Mouse (Mus musculus) neural tube, embryonic 12.5 days (tissue): ENCODE measurements at regions not wholly inside any gene's neighbourhood (a gene's known extent, or its start where the extent isn't known, plus 50 kb on each side); places are given as distances from the start of the nearest gene placed in this dataset.

Experiments used
- ATAC-seq: fragments of 200-750 bp; cut with Nextera tagmentation; 2 replicates; pipeline ENCODE4 v1.8.0; 2017; ENCODE audit warnings: low read depth, mild to moderate bottlenecking, moderate TSS enrichment, moderate library complexity; ENCODE audit not compliant: low FRiP score
- H3K27ac ChIP-seq: fragments of 300-500 bp; sonication (generic); 2 replicates; pipeline ENCODE4 v1.5.1; 2016
- H3K27me3 ChIP-seq: fragments of 300-500 bp; sonication (generic); replicated peaks from 2 replicates; pipeline ENCODE4 v1.6.1; 2016; ENCODE audit warnings: mild to moderate bottlenecking
- H3K36me3 ChIP-seq: fragments of 300-500 bp; sonication (generic); 2 replicates; pipeline ENCODE4 v1.6.1; 2016; ENCODE audit warnings: mild to moderate bottlenecking
- H3K4me1 ChIP-seq: fragments of 300-500 bp; sonication (generic); 2 replicates; pipeline ENCODE4 v1.6.1; 2016
- H3K4me2 ChIP-seq: fragments of 300-500 bp; sonication (generic); replicated peaks from 2 replicates; pipeline ENCODE4 v1.6.1; 2016; ENCODE audit warnings: mild to moderate bottlenecking
- H3K4me3 ChIP-seq: fragments of 300-500 bp; sonication (generic); 2 replicates; pipeline ENCODE4 v1.5.1; 2016
- H3K9ac ChIP-seq: fragments of 300-500 bp; sonication (generic); 2 replicates; pipeline ENCODE4 v1.6.1; 2016; ENCODE audit warnings: mild to moderate bottlenecking
- H3K9me3 ChIP-seq: fragments of 300-500 bp; sonication (generic); 2 replicates; pipeline ENCODE4 v1.6.1; 2016; ENCODE audit warnings: mild to moderate bottlenecking
- WGBS: fragments of 180-500 bp; shearing (Covaris S2); methylation state at CpG from one replicate; pipeline ENCODE4 v1.1.7; 2016; 5-methylcytosine and 5-hydroxymethylcytosine counted together

GRCm38 (mm10) chr12:65944251-65944650 is 339.9 kb downstream of the Rpl10l start:
- 91% methylated on average over 2 of the region's 2 CpGs for WGBS
- Histone ChIP-seq H3K4me2 (no peak overlapping the region), H3K9me3 (no peaks in the 10 kb centered on the region), H3K4me3 (no peak overlapping the region), H3K9ac (no peak overlapping the region), H3K36me3 (no peaks in the 10 kb centered on the region), H3K27ac (no peak overlapping the region), H3K27me3 (no peaks in the 10 kb centered on the region), H3K4me1 (no peaks in the 10 kb centered on the region)
- no peak for ATAC-seq

DNA sequence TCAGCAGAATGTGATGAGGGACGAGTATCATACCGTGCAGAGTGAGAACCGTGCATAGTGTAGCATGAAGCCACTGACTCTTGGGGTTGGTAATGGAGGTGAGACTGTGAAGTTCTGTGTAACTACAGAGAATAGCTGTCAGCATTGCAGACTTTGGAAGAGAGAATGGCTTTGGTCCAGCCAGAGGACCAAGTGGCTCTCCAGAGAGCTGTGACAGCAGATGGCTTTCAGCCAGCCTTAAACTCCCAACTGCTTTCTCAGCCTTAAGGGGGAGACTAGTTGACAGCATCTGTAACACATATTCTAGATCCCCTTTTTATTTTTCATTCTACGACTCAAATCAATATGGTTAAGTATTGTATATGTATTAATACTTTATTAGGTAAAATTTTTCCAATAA is 342.0 kb downstream of the Rpl10l start:
- no peak for ATAC-seq
- no peaks in the 10 kb centered on the region for H3K27me3 ChIP-seq
- no peaks in the 10 kb centered on the region for H3K4me1 ChIP-seq
- H3K9me3 ChIP-seq = no peaks in the 10 kb centered on the region
- H3K4me3 ChIP-seq = no peak overlapping the region
- no peaks in the 10 kb centered on the region for H3K36me3 ChIP-seq
- WGBS = 93% methylated on average over 4 of the region's 4 CpGs
- no peak overlapping the region for H3K9ac ChIP-seq
- H3K27ac ChIP-seq = no peak overlapping the region
- no peak overlapping the region for H3K4me2 ChIP-seq

DNA sequence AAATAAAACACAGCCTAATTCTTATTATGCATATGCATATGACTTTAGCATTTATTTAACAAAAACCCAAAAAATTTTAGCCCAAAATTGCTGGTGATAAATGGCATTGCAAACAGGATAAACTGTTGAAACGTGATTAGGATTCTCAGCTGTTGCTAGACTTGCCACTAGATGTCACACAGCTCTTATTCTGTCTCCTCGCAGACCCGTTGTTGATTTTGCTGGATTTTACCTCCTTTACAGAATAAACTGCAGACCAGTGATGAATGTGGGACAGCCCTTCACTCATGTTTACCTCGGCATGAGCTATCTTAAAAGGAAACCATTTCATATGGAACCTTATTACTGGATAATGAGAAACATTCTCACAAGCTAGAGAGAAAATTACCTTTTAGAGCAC is 352.4 kb downstream of the Rpl10l start:
- no peak overlapping the region for H3K4me2 ChIP-seq
- H3K27ac ChIP-seq = no peak overlapping the region
- H3K9me3 ChIP-seq = no peaks in the 10 kb centered on the region
- 36% methylated on average over 4 of the region's 4 CpGs for WGBS
- H3K4me3 ChIP-seq = no peak overlapping the region
- H3K27me3 ChIP-seq = no peaks in the 10 kb centered on the region
- no peaks in the 10 kb centered on the region for H3K36me3 ChIP-seq
- no peak for ATAC-seq
- no peak overlapping the region for H3K9ac ChIP-seq
- H3K4me1 ChIP-seq = no peaks in the 10 kb centered on the region

DNA sequence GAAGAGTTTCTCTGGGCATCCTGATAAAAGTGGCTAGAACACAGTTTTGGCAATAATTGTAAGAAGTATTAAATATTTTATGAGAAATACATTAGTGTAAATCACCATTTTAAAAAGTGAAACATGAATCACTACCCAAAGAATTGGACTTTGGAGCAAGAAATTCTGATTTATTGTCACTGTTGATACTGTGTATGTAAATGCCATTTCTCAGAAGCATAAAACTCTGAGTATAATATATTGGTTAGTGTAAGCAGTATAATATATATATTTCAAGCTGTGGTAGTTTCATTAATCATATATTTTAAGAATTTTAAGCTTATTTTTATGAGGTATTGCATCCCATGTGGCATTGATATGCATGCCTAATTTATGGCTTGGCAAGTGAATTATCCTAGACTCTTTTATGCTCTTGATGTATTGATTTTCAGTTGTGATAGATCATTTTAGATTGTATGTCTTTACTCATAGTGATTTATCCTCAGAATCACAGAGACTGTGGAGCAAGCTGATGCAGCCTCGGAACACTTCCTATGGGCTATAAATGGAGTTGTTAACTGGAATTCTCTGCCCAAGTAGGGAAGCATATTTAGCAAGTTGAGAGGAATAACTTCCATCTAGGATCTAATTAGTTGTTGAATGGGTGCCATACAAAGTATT is 354.4 kb downstream of the Rpl10l start:
- no peaks in the 10 kb centered on the region for H3K36me3 ChIP-seq
- peak; percentile 71 for ATAC-seq
- H3K27ac ChIP-seq = no peak overlapping the region
- no peak overlapping the region for H3K9ac ChIP-seq
- H3K4me3 ChIP-seq = no peak overlapping the region
- 62% methylated on average over 1 of the region's 1 CpGs for WGBS
- no peaks in the 10 kb centered on the region for H3K27me3 ChIP-seq
- H3K4me1 ChIP-seq = no peaks in the 10 kb centered on the region
- H3K4me2 ChIP-seq = no peak overlapping the region
- no peaks in the 10 kb centered on the region for H3K9me3 ChIP-seq
